Mouse (Mus musculus): ENCODE data around the gene Rapgef1. TPM values are rescaled to one million over a fixed set of nuclear protein-coding genes. Genes with fewer than 3 reads are reported as not detected.

Rapgef1 gene
- polyA plus RNA-seq (2016; fragmentation: Nextera tagmentation; extraction: Ambion mirVana): 11.2 and 13.4 TPM in 2 replicates

- WGBS: 5% methylated on average over 92 of the region's 101 CpGs
- peak within 1 kb of the TSS; percentile 95 for H3K27ac ChIP-seq
These were observed at the start of gene Rapgef1 for GRCm38 (mm10) chr2:29619484-29620300. Rapgef1 (plus strand) TSS chr2:29619720.

DNA sequence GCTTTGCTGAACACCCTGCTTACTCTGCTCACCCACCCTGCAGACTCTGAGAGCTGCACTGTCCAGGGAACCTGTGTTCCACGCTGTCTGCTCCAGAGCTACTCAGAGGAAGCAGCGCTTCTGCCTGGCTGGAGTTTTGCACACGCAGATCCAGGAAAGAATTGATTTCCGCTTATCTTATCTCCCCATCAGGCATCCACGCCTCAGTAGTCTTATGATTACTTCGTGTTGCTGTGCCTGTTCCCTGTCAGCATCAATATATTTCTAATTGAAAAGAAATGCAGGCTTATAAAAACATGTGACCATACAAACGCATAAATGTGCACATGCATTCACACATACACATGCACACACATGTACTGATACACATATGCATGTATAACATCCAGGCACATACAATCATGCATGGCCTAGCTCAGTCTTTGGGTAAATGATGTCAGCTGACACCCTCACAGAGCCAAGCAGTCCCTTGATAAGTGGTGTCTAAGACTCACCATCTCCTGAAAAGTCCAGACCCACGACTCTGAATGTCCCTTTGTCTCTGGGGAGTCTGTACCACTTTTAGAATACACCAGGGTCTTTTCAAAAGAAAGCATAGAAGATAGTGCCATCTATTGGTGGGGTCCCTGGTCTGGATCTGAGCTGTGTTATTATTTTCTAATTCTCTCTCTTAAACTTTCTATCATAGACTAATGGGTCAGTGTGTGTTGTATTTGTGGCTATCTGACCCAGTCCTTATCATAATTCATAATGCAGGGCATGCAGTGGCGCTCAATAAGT, 47.4 kb upstream of the Rapgef1 start:
- no peaks in the 10 kb centered on the region for H3K9me3 ChIP-seq
- H3K4me1 ChIP-seq: peaks cover 28% of the 10 kb centered on the region
- no peaks in the 10 kb centered on the region for H3K36me3 ChIP-seq
- 65% methylated on average over 9 of the region's 9 CpGs for WGBS
- no peaks in the 10 kb centered on the region for H3K27me3 ChIP-seq (ENCODE audit: insufficient read depth, poor library complexity, severe bottlenecking)
- no peak for DNase-seq (ENCODE audit: low spot score)
- no peak overlapping the region for H3K27ac ChIP-seq
- no peak overlapping the region for H3K4me3 ChIP-seq

More at GRCm38 (mm10) chr2:29619484-29620300, at the start of gene Rapgef1:
- Histone ChIP-seq H3K27me3 (ENCODE audit: insufficient read depth, poor library complexity, severe bottlenecking) (no peaks in the 10 kb centered on the region), H3K36me3 (no peaks in the 10 kb centered on the region), H3K4me1 (peaks cover 44% of the 10 kb centered on the region), H3K9me3 (no peaks in the 10 kb centered on the region), H3K4me3 (peak within 1 kb of the TSS; percentile 88)
- DNase-seq (ENCODE audit: low spot score): peak; percentile 92

GRCm38 (mm10) chr2:29572811-29573427, 46.6 kb upstream of the Rapgef1 start:
- H3K9me3 ChIP-seq: no peaks in the 10 kb centered on the region
- WGBS: 58% methylated on average over 5 of the region's 5 CpGs

GRCm38 (mm10) chr2:29573591-29573990, 45.9 kb upstream of the Rapgef1 start:
- WGBS: 9% methylated on average over 5 of the region's 5 CpGs
- Histone ChIP-seq H3K27ac (no peak overlapping the region), H3K4me3 (no peak overlapping the region)

More at GRCm38 (mm10) chr2:29572811-29573427, 46.6 kb upstream of the Rapgef1 start:
- Histone ChIP-seq H3K27ac (no peak overlapping the region), H3K4me3 (no peak overlapping the region), H3K4me1 (peaks cover 28% of the 10 kb centered on the region), H3K27me3 (ENCODE audit: insufficient read depth, poor library complexity, severe bottlenecking) (peaks cover 4% of the 10 kb centered on the region; the same call in 1 of the 2 replicates), H3K36me3 (no peaks in the 10 kb centered on the region)
- DNase-seq (ENCODE audit: low spot score): no peak

DNA sequence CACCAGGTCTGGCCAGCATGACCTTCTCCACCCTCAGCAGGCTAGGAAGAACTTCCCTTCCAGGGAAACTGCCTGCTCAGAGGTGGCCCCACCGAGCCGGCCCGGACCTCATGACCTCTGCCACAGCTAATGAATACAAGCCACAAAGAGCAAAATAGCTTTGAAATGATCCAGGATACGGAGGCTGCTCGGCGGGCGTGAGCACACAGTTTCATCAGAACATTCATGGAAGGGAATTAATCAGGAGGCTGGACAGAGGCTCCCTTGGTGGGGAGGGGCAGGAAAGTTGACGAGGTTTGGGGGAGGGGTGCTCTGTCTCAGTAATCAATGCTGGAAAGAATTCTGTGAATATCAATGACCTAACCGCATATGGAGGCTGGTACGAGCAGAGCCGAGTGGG, 45.3 kb upstream of the Rapgef1 start:
- no peaks in the 10 kb centered on the region for H3K36me3 ChIP-seq
- no peak for DNase-seq (ENCODE audit: low spot score)
- peaks cover 8% of the 10 kb centered on the region; the same call in 1 of the 2 replicates for H3K27me3 ChIP-seq (ENCODE audit: insufficient read depth, poor library complexity, severe bottlenecking)
- WGBS: 44% methylated on average over 11 of the region's 11 CpGs
- peaks cover 32% of the 10 kb centered on the region for H3K4me1 ChIP-seq
- no peak overlapping the region for H3K4me3 ChIP-seq
- H3K27ac ChIP-seq: no peak overlapping the region
- no peaks in the 10 kb centered on the region for H3K9me3 ChIP-seq

More at GRCm38 (mm10) chr2:29573591-29573990, 45.9 kb upstream of the Rapgef1 start:
- H3K27me3 ChIP-seq (ENCODE audit: insufficient read depth, poor library complexity, severe bottlenecking): peaks cover 8% of the 10 kb centered on the region; the same call in 1 of the 2 replicates
- H3K9me3 ChIP-seq: no peaks in the 10 kb centered on the region
- no peaks in the 10 kb centered on the region for H3K36me3 ChIP-seq
- DNase-seq (ENCODE audit: low spot score): peak; percentile 90
- H3K4me1 ChIP-seq: peaks cover 28% of the 10 kb centered on the region

DNA sequence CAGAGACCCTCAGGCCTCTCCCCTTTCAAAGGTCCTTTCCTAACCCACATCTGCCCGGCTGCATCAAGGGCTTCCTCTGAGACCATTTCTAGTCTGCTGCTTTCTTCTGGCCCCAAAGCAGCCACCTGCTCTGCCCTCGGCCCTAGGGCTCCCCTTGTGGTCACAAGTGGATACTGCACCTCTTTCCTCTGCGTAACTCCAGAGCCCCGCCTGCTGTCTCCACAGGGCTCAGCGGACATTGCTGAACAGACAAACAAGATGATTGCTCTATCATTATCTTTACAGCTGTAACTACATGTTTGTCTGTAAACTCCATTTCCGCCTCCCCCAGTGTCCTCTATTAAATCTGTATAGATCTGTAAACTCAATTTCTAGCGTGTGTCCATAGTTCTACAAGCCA, 37.1 kb upstream of the Rapgef1 start:
- 5% methylated on average over 7 of the region's 7 CpGs for WGBS
- DNase-seq (ENCODE audit: low spot score): peak; percentile 83
- no peak overlapping the region for H3K27ac ChIP-seq

DNA sequence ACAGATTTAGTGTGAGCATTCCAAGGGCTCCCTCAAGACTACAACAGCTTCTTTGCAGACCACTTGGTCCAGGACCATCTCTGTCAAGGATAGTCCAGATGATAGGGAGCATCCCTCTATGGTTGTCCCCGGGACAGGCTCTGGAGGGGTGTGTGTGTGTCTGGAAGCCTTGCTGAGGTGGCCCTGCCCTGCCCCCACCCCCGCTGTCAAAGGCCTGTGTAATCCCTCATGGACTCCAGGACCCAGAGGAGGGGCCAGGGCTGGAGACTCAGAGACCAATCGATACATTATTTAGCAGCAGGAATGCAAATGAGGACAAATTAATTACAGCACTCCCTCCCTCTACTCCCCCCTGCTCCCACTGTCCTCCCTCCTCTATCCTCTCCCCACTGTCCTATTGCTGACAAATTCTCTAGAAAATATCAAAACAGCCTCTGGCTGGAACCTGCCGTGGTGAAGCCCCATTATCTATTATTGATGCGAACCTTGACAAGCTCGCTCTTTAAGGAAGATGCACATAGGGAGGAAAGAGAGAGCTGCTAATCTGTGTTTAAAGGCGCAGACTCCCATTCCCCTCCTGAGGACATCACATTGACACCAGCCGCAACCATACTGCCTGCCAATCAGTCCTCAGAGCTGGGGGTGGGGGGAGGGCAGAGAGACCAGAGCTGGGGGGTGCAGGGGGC, 33.4 kb upstream of the Rapgef1 start:
- Histone ChIP-seq H3K27ac (no peak overlapping the region), H3K27me3 (ENCODE audit: insufficient read depth, poor library complexity, severe bottlenecking) (peaks cover 19% of the 10 kb centered on the region; the same call in 1 of the 2 replicates), H3K4me1 (peaks cover 12% of the 10 kb centered on the region; the same call in 1 of the 2 replicates), H3K36me3 (no peaks in the 10 kb centered on the region), H3K9me3 (no peaks in the 10 kb centered on the region), H3K4me3 (no peak overlapping the region)
- 29% methylated on average over 8 of the region's 8 CpGs for WGBS
- no peak for DNase-seq (ENCODE audit: low spot score)

More for the DNA sequence above, 37.1 kb upstream of the Rapgef1 start:
- Histone ChIP-seq H3K9me3 (no peaks in the 10 kb centered on the region), H3K27me3 (ENCODE audit: insufficient read depth, poor library complexity, severe bottlenecking) (peaks cover 15% of the 10 kb centered on the region; the same call in 1 of the 2 replicates), H3K4me1 (peaks cover 15% of the 10 kb centered on the region; the same call in 1 of the 2 replicates), H3K36me3 (no peaks in the 10 kb centered on the region), H3K4me3 (no peak overlapping the region)

DNA sequence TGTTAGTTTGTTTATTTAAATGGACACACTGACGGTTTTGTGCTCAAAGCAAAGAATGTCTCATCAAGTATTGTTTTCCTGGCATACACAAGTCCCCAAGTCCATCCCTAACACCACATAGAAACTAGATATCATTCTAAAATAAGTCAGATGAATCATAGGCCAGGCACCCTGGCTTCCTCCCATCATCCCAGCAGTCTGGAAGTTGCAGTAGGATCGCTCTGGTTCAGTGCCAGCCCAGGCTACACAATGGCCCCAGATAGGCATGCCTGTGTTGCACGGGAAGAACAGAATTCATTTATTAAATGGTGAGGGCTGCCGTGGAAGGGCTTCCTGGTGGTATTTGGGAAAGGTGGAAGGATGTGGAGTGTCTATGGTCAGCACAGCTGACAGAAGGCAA, 31.5 kb upstream of the Rapgef1 start:
- 65% methylated on average over 4 of the region's 4 CpGs for WGBS
- H3K9me3 ChIP-seq: no peaks in the 10 kb centered on the region
- DNase-seq (ENCODE audit: low spot score): no peak
- H3K27ac ChIP-seq: no peak overlapping the region
- no peak overlapping the region for H3K4me3 ChIP-seq
- peaks cover 12% of the 10 kb centered on the region; the same call in 1 of the 2 replicates for H3K4me1 ChIP-seq
- H3K27me3 ChIP-seq (ENCODE audit: insufficient read depth, poor library complexity, severe bottlenecking): peaks cover 25% of the 10 kb centered on the region; the same call in 1 of the 2 replicates
- no peaks in the 10 kb centered on the region for H3K36me3 ChIP-seq

DNA sequence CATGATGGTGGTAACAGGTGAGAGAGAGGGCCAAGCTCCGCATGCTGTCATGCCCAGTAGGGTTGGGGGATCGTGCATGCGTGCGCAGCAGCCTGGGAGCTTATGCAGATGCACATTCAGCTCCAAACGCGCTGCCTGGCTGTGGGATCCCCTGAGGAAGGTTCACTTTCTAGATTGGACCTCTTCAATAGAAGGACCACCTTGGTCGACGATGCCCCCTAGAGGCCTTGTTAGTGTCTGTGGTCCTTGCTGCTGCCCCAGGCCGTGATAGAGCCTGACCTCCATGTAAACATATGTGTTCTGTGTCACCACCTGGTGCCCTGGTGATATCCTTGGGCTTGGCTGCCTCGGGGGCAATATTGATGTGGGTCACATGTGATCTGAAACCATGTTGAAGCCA, 30.3 kb upstream of the Rapgef1 start:
- Histone ChIP-seq H3K27me3 (ENCODE audit: insufficient read depth, poor library complexity, severe bottlenecking) (peaks cover 25% of the 10 kb centered on the region; the same call in 1 of the 2 replicates), H3K4me1 (peaks cover 12% of the 10 kb centered on the region; the same call in 1 of the 2 replicates), H3K9me3 (no peaks in the 10 kb centered on the region), H3K36me3 (no peaks in the 10 kb centered on the region), H3K27ac (no peak overlapping the region), H3K4me3 (no peak overlapping the region)
- WGBS: 25% methylated on average over 10 of the region's 10 CpGs
- no peak for DNase-seq (ENCODE audit: low spot score)

DNA sequence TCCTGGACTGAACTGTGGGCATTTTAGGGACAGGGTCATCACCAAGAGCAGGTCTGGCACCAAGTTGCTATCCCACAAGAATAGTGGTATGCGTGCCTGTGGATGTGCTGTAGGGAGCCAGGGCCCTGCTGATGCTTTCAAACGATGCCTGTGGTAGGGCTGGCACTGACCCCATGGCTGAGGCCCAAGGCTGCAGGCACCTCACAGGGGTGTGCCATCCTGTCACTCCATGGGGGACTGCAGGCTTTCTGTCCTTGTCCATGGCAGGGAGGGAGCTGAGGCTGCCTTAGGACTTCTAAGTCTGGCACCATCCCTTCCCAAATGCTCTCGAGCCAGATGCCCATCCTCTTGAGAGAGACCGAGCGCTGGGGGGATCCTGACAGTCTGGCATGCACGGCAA, 27.9 kb upstream of the Rapgef1 start:
- H3K9me3 ChIP-seq: no peaks in the 10 kb centered on the region
- 83% methylated on average over 6 of the region's 6 CpGs for WGBS

GRCm38 (mm10) chr2:29592537-29592936, 27.0 kb upstream of the Rapgef1 start:
- no peaks in the 10 kb centered on the region for H3K36me3 ChIP-seq
- H3K9me3 ChIP-seq: no peaks in the 10 kb centered on the region
- 68% methylated on average over 8 of the region's 8 CpGs for WGBS
- H3K4me3 ChIP-seq: no peak overlapping the region
- H3K4me1 ChIP-seq: no peaks in the 10 kb centered on the region
- peaks cover 17% of the 10 kb centered on the region; the same call in 1 of the 2 replicates for H3K27me3 ChIP-seq (ENCODE audit: insufficient read depth, poor library complexity, severe bottlenecking)
- H3K27ac ChIP-seq: no peak overlapping the region
- no peak for DNase-seq (ENCODE audit: low spot score)

More for the DNA sequence above, 27.9 kb upstream of the Rapgef1 start:
- H3K27me3 ChIP-seq (ENCODE audit: insufficient read depth, poor library complexity, severe bottlenecking): peaks cover 25% of the 10 kb centered on the region; the same call in 1 of the 2 replicates
- H3K4me3 ChIP-seq: no peak overlapping the region
- DNase-seq (ENCODE audit: low spot score): no peak
- no peak overlapping the region for H3K27ac ChIP-seq
- H3K4me1 ChIP-seq: peaks cover 3% of the 10 kb centered on the region; the same call in 1 of the 2 replicates
- H3K36me3 ChIP-seq: no peaks in the 10 kb centered on the region

DNA sequence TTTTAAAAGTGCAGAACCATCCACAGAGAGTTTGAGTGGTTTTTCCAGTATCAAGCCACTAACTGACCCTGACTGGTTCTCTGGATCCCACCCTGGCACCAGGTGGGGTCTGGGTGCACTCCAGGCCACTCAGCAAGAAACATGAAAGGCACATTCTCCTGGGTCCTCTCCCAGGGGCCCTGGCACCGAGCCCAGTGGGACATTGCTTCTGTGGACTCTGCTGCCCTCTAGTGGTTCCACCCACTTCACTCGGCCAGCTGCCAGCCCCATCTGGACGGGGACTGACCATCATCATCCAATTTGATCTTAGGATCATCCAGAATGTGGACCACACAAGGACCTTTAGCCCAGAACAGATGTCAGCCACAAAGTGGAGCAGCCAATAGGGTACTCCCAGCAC, 15.6 kb upstream of the Rapgef1 start:
- H3K4me3 ChIP-seq: no peak overlapping the region
- peaks cover 15% of the 10 kb centered on the region for H3K4me1 ChIP-seq
- 0% methylated on average over 3 of the region's 3 CpGs for WGBS
- H3K9me3 ChIP-seq: no peaks in the 10 kb centered on the region
- H3K36me3 ChIP-seq: no peaks in the 10 kb centered on the region
- H3K27ac ChIP-seq: no peak overlapping the region
- peaks cover 15% of the 10 kb centered on the region for H3K27me3 ChIP-seq (ENCODE audit: insufficient read depth, poor library complexity, severe bottlenecking)
- DNase-seq (ENCODE audit: low spot score): no peak

Data from heart, embryonic 10.5 days (tissue).